Mouse (Mus musculus): Measurements from ENCODE around the gene Gpr161.

- TF ChIP-seq CTCF (IDR thresholded peaks at IDR 0.05; ENCODE audit: insufficient read depth, low read length) (no peak), POLR2A (IDR thresholded peaks at IDR 0.05; ENCODE audit: borderline replicate concordance, extremely low read depth, low read depth, low read length) (no peak)
Observed at GRCm38 (mm10) chr1:165327831-165328230, 32.2 kb downstream of the Gpr161 start.
